Mouse (Mus musculus): Measurements from ENCODE around the gene Prss21.

DNA sequence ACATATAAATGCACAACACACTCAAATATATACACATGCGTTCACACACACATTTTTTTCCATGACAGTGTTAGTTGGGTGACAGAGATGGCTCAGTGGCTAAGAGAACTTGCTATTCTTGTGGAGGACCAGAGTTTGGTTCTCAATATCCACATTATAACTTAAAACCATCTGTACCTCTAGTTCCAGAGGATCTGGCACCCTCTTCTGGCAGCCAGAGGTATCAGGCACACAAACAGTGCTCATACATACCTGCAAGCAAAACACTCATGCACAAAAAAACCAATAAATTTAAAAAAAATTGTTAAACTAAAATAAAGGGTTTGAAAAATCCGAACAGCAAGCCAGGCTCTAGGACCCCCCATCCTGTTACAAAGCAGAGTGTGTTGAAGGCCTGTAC lies 17.8 kb upstream of the Prss21 start:
- no peak for TF ChIP-seq CTCF (IDR thresholded peaks at IDR 0.05; ENCODE audit: low read depth, low read length)
- no peak for TF ChIP-seq POLR2A (IDR thresholded peaks at IDR 0.05; ENCODE audit: borderline replicate concordance, low read depth, low read length)
